Mouse (Mus musculus) midbrain, embryonic 14.5 days (tissue): ENCODE data around the gene Actg1. TPM values are rescaled to one million over a fixed set of nuclear protein-coding genes. Genes with fewer than 3 reads are reported as not detected.
A peak's percentile ranks its signal among the peaks of the same experiment; 100 is the strongest.

Experiments used
- ATAC-seq: fragments of 200-750 bp; cut with Nextera tagmentation; 2 replicates; pipeline ENCODE4 v1.8.0; 2017; ENCODE audit warnings: moderate number of reproducible peaks, moderate library complexity; ENCODE audit not compliant: low FRiP score, low TSS enrichment
- DNase-seq: peaks from one replicate; pipeline ENCODE4 v3.0.0-alpha.2; 2015
- H3K27ac ChIP-seq: fragments of 300-500 bp; sonication (generic); replicated peaks from 2 replicates; pipeline ENCODE4 v1.5.1; 2014; ENCODE audit warnings: mild to moderate bottlenecking, low read depth, low read length, moderate library complexity
- H3K27me3 ChIP-seq: fragments of 300-500 bp; sonication (generic); 2 replicates; pipeline ENCODE4 v1.6.1; 2014; ENCODE audit warnings: low read length, control low read depth, mixed read lengths; ENCODE audit not compliant: control insufficient read depth, insufficient read depth
- H3K36me3 ChIP-seq: fragments of 300-500 bp; sonication (generic); 2 replicates; pipeline ENCODE4 v1.6.1; 2014; ENCODE audit warnings: low read length, control low read depth; ENCODE audit not compliant: control insufficient read depth, insufficient read depth
- H3K4me1 ChIP-seq: fragments of 300-500 bp; sonication (generic); 2 replicates; pipeline ENCODE4 v1.6.1; 2014; ENCODE audit warnings: mild to moderate bottlenecking, antibody characterized with exemption, low read length, control low read depth; ENCODE audit not compliant: control insufficient read depth, insufficient read depth
- H3K4me2 ChIP-seq: fragments of 300-500 bp; sonication (generic); 2 replicates; pipeline ENCODE4 v1.6.1; 2014; ENCODE audit warnings: mild to moderate bottlenecking, low read length, moderate library complexity
- H3K4me3 ChIP-seq: fragments of 300-500 bp; sonication (generic); replicated peaks from 2 replicates; pipeline ENCODE4 v1.5.1; 2014; ENCODE audit warnings: low read depth, low read length
- H3K9ac ChIP-seq: fragments of 300-500 bp; sonication (generic); replicated peaks from 2 replicates; pipeline ENCODE4 v1.6.1; 2014; ENCODE audit warnings: mild to moderate bottlenecking, low read length, moderate library complexity
- H3K9me3 ChIP-seq: fragments of 300-500 bp; sonication (generic); 2 replicates; pipeline ENCODE4 v1.6.1; 2016; ENCODE audit warnings: low read length, control low read depth, mixed read lengths; ENCODE audit not compliant: control insufficient read depth
- WGBS: fragments of 180-500 bp; shearing (Covaris S2); extraction: QIAGEN DNeasy Blood & Tissue Kit; methylation state at CpG from one replicate; pipeline ENCODE4 v1.1.7; 2014; 5-methylcytosine and 5-hydroxymethylcytosine counted together
- polyA plus RNA-seq: library from polyadenylated mRNA; unstranded; fragments of >200 nt; fragmentation: Nextera tagmentation; extraction: Ambion mirVana; gene quantifications from 2 replicates; pipeline ENCODE4 v1.2.1, GENCODE M21; 2014

Actg1 gene
- polyA plus RNA-seq, 1 experiment from 2014 or later: 4,502 TPM

DNA sequence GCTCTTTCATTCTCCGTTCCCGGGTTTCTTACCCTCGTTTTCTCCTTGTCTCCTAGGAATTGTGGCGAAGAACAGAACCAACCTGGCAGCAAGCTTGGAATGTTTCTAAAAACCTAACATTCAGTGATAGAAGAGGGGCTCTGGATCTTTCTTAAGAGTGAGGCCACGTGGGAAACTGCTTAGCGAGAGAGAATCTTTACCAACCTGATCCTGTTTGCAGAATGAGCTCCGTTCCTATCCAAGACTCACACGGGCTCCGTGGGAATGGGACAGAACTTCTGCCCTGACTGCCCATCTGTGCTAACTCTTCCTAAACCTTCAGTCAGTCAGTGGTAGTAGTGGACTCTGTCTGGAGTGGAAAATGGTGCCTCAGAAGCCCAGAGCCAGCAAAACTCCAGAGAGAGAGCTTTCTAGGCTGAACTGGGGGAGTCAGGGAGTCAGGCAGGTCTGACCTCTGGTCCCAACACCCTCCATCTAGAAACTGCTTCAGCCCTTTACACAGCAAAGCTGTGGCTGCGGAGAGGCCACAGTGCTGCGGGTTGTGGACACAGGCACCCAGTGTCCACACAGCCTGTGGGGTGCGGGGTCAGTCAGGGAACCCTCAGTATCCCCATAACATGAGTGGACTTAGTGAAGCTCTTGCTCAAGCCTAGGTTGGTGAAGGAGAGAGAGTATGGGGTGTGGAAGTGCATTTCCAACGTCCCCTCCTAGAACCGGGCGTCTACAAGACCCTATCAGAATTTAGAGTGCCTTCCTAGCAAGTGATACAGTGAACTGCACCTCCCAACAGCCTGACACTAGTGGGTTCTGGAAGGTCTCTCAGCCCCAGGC is 42.6 kb downstream of the Actg1 start:
- Histone ChIP-seq H3K4me2 (peak overlapping the region; percentile 80), H3K36me3 (no peaks in the 10 kb centered on the region), H3K27ac (peak overlapping the region; percentile 93), H3K4me1 (peaks cover 43% of the 10 kb centered on the region), H3K9ac (peak overlapping the region; percentile 58), H3K27me3 (peaks cover 7% of the 10 kb centered on the region; the same call in 1 of the 2 replicates), H3K9me3 (no peaks in the 10 kb centered on the region), H3K4me3 (peak overlapping the region; percentile 45)
- DNase-seq (no peak), ATAC-seq (peak; percentile 0; the same call in 1 of the 2 replicates)
- 24% methylated on average over 15 of the region's 15 CpGs for WGBS

GRCm38 (mm10) chr11:120304886-120305534 is 43.3 kb downstream of the Actg1 start:
- under 1% methylated on average over 52 of the region's 53 CpGs for WGBS
- peak overlapping the region; percentile 93 for H3K27ac ChIP-seq
- H3K4me2 ChIP-seq: peak overlapping the region; percentile 80
- H3K27me3 ChIP-seq: peaks cover 7% of the 10 kb centered on the region; the same call in 1 of the 2 replicates
- peak; percentile 96 for ATAC-seq
- H3K4me1 ChIP-seq: peaks cover 40% of the 10 kb centered on the region
- H3K36me3 ChIP-seq: no peaks in the 10 kb centered on the region
- peak overlapping the region; percentile 45 for H3K4me3 ChIP-seq
- peak; percentile 98 for DNase-seq
- H3K9me3 ChIP-seq: no peaks in the 10 kb centered on the region
- peak overlapping the region; percentile 58 for H3K9ac ChIP-seq

DNA sequence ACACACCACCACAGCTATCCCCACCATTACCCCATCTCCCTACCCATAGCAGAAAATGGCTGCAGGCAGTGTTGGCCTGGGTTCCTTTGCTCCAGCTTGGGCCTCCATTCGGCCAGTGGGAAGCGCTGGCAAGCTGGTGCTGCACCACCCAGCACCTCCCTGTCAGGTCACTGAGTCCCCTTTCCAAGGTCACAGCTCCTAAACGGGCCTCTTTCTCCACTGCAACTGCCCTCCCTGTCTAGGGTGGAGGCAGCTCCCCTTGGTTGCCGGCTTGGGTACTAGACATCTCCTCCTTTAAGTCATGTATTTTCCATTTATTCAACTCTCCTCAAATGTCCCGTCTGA is 44.0 kb downstream of the Actg1 start:
- no peaks in the 10 kb centered on the region for H3K36me3 ChIP-seq
- no peak overlapping the region; the same call in 1 of the 2 replicates for H3K9ac ChIP-seq
- peak overlapping the region; percentile 80 for H3K4me2 ChIP-seq
- DNase-seq (no peak), ATAC-seq (no peak)
- H3K4me1 ChIP-seq: peaks cover 40% of the 10 kb centered on the region
- peak overlapping the region; percentile 93; the same call in 1 of the 2 replicates for H3K27ac ChIP-seq
- 34% methylated on average over 5 of the region's 5 CpGs for WGBS
- peaks cover 7% of the 10 kb centered on the region; the same call in 1 of the 2 replicates for H3K27me3 ChIP-seq
- no peaks in the 10 kb centered on the region for H3K9me3 ChIP-seq
- peak overlapping the region; percentile 45; the same call in 1 of the 2 replicates for H3K4me3 ChIP-seq

GRCm38 (mm10) chr11:120303559-120304349 is 44.6 kb downstream of the Actg1 start:
- Histone ChIP-seq H3K4me2 (no peak overlapping the region; the same call in 1 of the 2 replicates), H3K4me1 (peaks cover 40% of the 10 kb centered on the region), H3K4me3 (no peak overlapping the region), H3K27me3 (peaks cover 7% of the 10 kb centered on the region; the same call in 1 of the 2 replicates), H3K9ac (no peak overlapping the region), H3K9me3 (no peaks in the 10 kb centered on the region), H3K27ac (0 out of 2 replicates have a peak overlapping the region, but pooled peaks have one; percentile 93), H3K36me3 (no peaks in the 10 kb centered on the region)
- WGBS: 87% methylated on average over 21 of the region's 21 CpGs
- DNase-seq (no peak), ATAC-seq (no peak)

- no peak overlapping the region for H3K4me3 ChIP-seq
- H3K36me3 ChIP-seq: no peaks in the 10 kb centered on the region
- peaks cover 7% of the 10 kb centered on the region; the same call in 1 of the 2 replicates for H3K27me3 ChIP-seq
- ATAC-seq (no peak), DNase-seq (no peak)
- 87% methylated on average over 9 of the region's 9 CpGs for WGBS
- H3K27ac ChIP-seq: no peak overlapping the region
- H3K4me2 ChIP-seq: no peak overlapping the region
- peaks cover 38% of the 10 kb centered on the region for H3K4me1 ChIP-seq
- H3K9ac ChIP-seq: no peak overlapping the region
- H3K9me3 ChIP-seq: no peaks in the 10 kb centered on the region
Observed at GRCm38 (mm10) chr11:120303119-120303518, 45.2 kb downstream of the Actg1 start.

DNA sequence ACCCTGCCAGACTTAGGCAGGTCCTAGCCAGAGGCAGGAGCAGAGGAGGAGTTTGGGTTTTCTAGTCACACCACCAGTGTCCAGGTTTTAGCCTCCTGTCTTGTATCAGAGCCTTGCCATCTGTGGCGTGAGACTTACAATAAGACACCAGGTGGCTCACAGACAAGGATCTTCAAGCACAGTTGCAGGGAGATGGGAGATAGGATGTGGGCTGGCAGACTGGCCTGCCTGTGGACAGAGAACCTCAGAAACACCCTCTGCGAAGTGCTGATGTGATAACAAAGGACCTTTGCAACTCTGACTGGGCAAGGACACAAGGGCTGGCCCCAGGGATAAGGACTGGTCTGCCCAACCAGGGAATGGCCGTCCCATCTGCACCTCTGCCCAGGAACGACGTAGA is 48.9 kb downstream of the Actg1 start:
- H3K4me1 ChIP-seq: peaks cover 32% of the 10 kb centered on the region
- ATAC-seq (no peak), DNase-seq (no peak)
- H3K27me3 ChIP-seq: peaks cover 7% of the 10 kb centered on the region; the same call in 1 of the 2 replicates
- no peak overlapping the region for H3K27ac ChIP-seq
- no peak overlapping the region for H3K4me3 ChIP-seq
- WGBS: 61% methylated on average over 5 of the region's 5 CpGs
- H3K9ac ChIP-seq: no peak overlapping the region
- no peaks in the 10 kb centered on the region for H3K36me3 ChIP-seq
- H3K9me3 ChIP-seq: no peaks in the 10 kb centered on the region
- H3K4me2 ChIP-seq: no peak overlapping the region

GRCm38 (mm10) chr11:120298441-120299141 is 49.8 kb downstream of the Actg1 start:
- no peak overlapping the region for H3K9ac ChIP-seq
- 89% methylated on average over 4 of the region's 4 CpGs for WGBS
- no peak overlapping the region for H3K4me3 ChIP-seq
- no peaks in the 10 kb centered on the region for H3K36me3 ChIP-seq
- H3K9me3 ChIP-seq: no peaks in the 10 kb centered on the region
- DNase-seq: no peak
- H3K27ac ChIP-seq: no peak overlapping the region
- no peak for ATAC-seq
- no peak overlapping the region for H3K4me2 ChIP-seq
- H3K27me3 ChIP-seq: 0 out of 2 replicates have a peak, but pooled peaks cover 2% of the 10 kb centered on the region
- peaks cover 34% of the 10 kb centered on the region for H3K4me1 ChIP-seq

DNA sequence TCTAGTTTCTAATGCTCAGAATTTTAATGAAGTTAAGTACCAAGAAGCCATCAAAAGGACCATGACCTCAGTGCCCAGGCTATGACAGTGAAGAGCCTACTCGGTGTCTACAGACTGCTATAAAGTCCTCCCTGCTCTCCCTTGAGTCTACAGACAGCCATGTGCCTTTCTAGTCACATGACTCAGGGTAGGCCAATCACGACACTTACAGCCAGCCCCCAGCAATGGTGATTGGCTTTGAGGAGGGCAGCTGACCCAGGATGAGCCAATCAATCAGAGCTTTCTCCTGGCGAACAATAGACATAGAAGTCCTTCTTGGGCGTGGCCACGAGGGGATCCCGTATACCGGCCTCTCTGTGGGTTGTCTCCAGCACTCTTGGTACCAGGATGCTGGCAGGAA is 50.6 kb downstream of the Actg1 start:
- no peak for DNase-seq
- 72% methylated on average over 7 of the region's 7 CpGs for WGBS

More for the DNA sequence above, 50.6 kb downstream of the Actg1 start:
- Histone ChIP-seq H3K27me3 (no peaks in the 10 kb centered on the region), H3K36me3 (no peaks in the 10 kb centered on the region), H3K4me3 (no peak overlapping the region), H3K4me1 (peaks cover 37% of the 10 kb centered on the region), H3K27ac (no peak overlapping the region), H3K9ac (no peak overlapping the region), H3K4me2 (no peak overlapping the region), H3K9me3 (no peaks in the 10 kb centered on the region)
- no peak for ATAC-seq
